ENCODE assay signal across 10 mouse cellular contexts in the genomic region with DNA sequence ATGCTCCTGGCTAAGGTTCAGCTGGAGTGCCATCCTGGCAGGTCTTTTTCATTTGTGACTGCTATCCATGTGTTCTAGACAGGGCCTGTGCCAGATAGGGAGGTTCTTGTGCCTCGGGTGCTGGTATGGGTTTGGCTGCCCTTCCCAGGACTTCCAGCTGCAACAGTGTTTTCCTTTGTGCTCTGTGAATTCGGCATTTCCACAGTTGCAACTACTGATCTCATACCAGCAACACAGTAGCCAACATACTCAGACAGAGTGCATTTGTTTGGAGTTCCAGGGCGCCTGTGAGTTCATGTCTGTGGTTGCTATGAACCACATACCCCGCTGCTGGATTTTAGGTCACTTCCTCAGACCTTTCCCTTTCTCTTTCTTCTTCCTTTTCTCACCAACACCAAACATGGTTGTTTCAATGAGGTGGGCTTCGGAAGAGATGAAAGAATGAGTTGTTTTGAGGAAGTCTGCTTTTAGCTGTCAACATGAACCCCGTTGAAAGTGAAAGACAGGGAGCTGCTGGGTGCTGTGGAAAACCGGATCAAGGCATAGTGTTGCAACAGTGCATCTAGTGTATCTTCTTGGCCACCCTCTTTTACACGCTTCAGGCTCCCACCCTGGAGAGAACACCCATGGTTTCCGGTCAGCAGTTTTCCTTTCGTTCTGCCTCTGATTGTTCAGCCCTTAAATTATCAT.
DNase-seq lines count a peak whose midpoint lies in the region; ATAC-seq and TF ChIP-seq lines count a peak whose summit lies in the region.
"Had no signal": no experiment of that assay in that cellular context is flagged by ENCODE, and none has a peak within 500 bp of the region (broad histone marks: within the 10 kb centered on the region; RNA-seq: fewer than 3 reads in every experiment).

No protein-coding gene starts in this region.

- no peak for TF ChIP-seq POLR2A in thymus, adult 2 months (IDR thresholded peaks at IDR 0.05; ENCODE audit: control insufficient read depth, extremely low read depth, insufficient read depth, low read length, poor library complexity)

- no peak for ATAC-seq in heart, embryonic 12.5 days (ENCODE audit: insufficient number of reproducible peaks, low FRiP score)
- 0 out of 2 replicates have a peak, but pooled peaks have one; percentile 11 for ATAC-seq in embryonic facial prominence, embryonic 15.5 days (ENCODE audit: insufficient number of reproducible peaks, low FRiP score, low TSS enrichment, low read depth)

- H3K36me3 ChIP-seq in heart, embryonic 12.5 days = no peaks in the 10 kb centered on the region
- no peaks in the 10 kb centered on the region for H3K36me3 ChIP-seq in embryonic facial prominence, embryonic 15.5 days
- no peaks in the 10 kb centered on the region for H3K36me3 ChIP-seq in thymus, adult 2 months (ENCODE audit: control insufficient read depth, insufficient read depth, low read length)
- H3K36me3 ChIP-seq in midbrain, embryonic 10.5 days = no peaks in the 10 kb centered on the region

- WGBS in heart, embryonic 12.5 days = 63% methylated on average over 10 of the region's 10 CpGs
- 59% methylated on average over 10 of the region's 10 CpGs for WGBS in embryonic facial prominence, embryonic 15.5 days
- WGBS in thymus, adult 2 months = 43% methylated on average over 10 of the region's 10 CpGs
- 83% methylated on average over 10 of the region's 10 CpGs for WGBS in midbrain, embryonic 10.5 days

- no peaks in the 10 kb centered on the region for H3K9me3 ChIP-seq in heart, embryonic 12.5 days (replicated peaks)
- H3K9me3 ChIP-seq in embryonic facial prominence, embryonic 15.5 days (replicated peaks) = no peaks in the 10 kb centered on the region
- no peaks in the 10 kb centered on the region for H3K9me3 ChIP-seq in midbrain, embryonic 10.5 days (replicated peaks)

- no peaks in the 10 kb centered on the region for H3K27me3 ChIP-seq in heart, embryonic 12.5 days (replicated peaks)
- no peaks in the 10 kb centered on the region for H3K27me3 ChIP-seq in embryonic facial prominence, embryonic 15.5 days
- no peaks in the 10 kb centered on the region for H3K27me3 ChIP-seq in thymus, adult 2 months (ENCODE audit: control insufficient read depth, insufficient read depth, low read length)
- H3K27me3 ChIP-seq in midbrain, embryonic 10.5 days (ENCODE audit: low read depth, poor library complexity, severe bottlenecking) = no peaks in the 10 kb centered on the region

- no peak overlapping the region for H3K4me2 ChIP-seq in heart, embryonic 12.5 days
- no peak overlapping the region for H3K4me2 ChIP-seq in embryonic facial prominence, embryonic 15.5 days (replicated peaks)
- H3K4me2 ChIP-seq: lung, embryonic 14.5 days had no signal

- intact Hi-C loops in heart, postnatal 10 days (cut with DNase I) = no loop called here
- intact Hi-C loops in left cerebral cortex, postnatal 14 days (cut with DNase I) = no loop called here

- peak; percentile 2 for DNase-seq in heart, postnatal 10 days
- peak; percentile 89 for DNase-seq in brain, adult 2 months (ENCODE audit: low read depth, low spot score)
- peak; percentile 9 to 48 for DNase-seq in left cerebral cortex, postnatal 14 days (ENCODE audit: low spot score in 2 of 2)
- no peak for DNase-seq in thymus, adult 2 months
- DNase-seq in yolk sac, embryonic 10.5 days (ENCODE audit: low spot score) = no peak
- DNase-seq in midbrain, embryonic 10.5 days (ENCODE audit: low spot score) = no peak
- DNase-seq: heart, postnatal 36 days; lung, embryonic 14.5 days had no signal

- no peak overlapping the region for H3K9ac ChIP-seq in heart, embryonic 12.5 days
- no peak overlapping the region for H3K9ac ChIP-seq in embryonic facial prominence, embryonic 15.5 days
- H3K9ac ChIP-seq: lung, embryonic 14.5 days had no signal

- no peaks in the 10 kb centered on the region for H3K4me1 ChIP-seq in heart, embryonic 12.5 days (replicated peaks)
- no peaks in the 10 kb centered on the region for H3K4me1 ChIP-seq in embryonic facial prominence, embryonic 15.5 days
- no peaks in the 10 kb centered on the region for H3K4me1 ChIP-seq in thymus, adult 2 months (replicated peaks; ENCODE audit: control insufficient read depth, insufficient read depth, low read length)
- no peaks in the 10 kb centered on the region for H3K4me1 ChIP-seq in midbrain, embryonic 10.5 days

- no peak overlapping the region for H3K4me3 ChIP-seq in heart, embryonic 12.5 days
- no peak overlapping the region for H3K4me3 ChIP-seq in embryonic facial prominence, embryonic 15.5 days (replicated peaks)
- no peak overlapping the region for H3K4me3 ChIP-seq in thymus, adult 2 months (ENCODE audit: control insufficient read depth, insufficient read depth, low read length)
- H3K4me3 ChIP-seq in midbrain, embryonic 10.5 days = no peak overlapping the region

- no peak overlapping the region for H3K27ac ChIP-seq in heart, embryonic 12.5 days (ENCODE audit: poor library complexity, severe bottlenecking)
- H3K27ac ChIP-seq in embryonic facial prominence, embryonic 15.5 days (replicated peaks) = no peak overlapping the region
- no peak overlapping the region for H3K27ac ChIP-seq in thymus, adult 2 months (ENCODE audit: control insufficient read depth, insufficient read depth, low read length)
- no peak overlapping the region for H3K27ac ChIP-seq in midbrain, embryonic 10.5 days (replicated peaks)

- TF ChIP-seq CTCF in thymus, adult 2 months (IDR thresholded peaks at IDR 0.05; ENCODE audit: borderline replicate concordance, control insufficient read depth, extremely low read depth, insufficient read depth, low read length, poor library complexity) = no peak

Comparison
In these comparisons a context has a peak if more than half of its experiments do, and no peak if none do; other contexts are left out.
1. DNase-seq: peak in heart, postnatal 10 days (2 of 2), brain, adult 2 months (single experiment) and left cerebral cortex, postnatal 14 days (2 of 2); none in thymus, adult 2 months (single experiment), yolk sac, embryonic 10.5 days (single experiment) and midbrain, embryonic 10.5 days (single experiment).